Mouse (Mus musculus): ENCODE measurements around the gene Mex3a.

Gene Mex3a

DNA sequence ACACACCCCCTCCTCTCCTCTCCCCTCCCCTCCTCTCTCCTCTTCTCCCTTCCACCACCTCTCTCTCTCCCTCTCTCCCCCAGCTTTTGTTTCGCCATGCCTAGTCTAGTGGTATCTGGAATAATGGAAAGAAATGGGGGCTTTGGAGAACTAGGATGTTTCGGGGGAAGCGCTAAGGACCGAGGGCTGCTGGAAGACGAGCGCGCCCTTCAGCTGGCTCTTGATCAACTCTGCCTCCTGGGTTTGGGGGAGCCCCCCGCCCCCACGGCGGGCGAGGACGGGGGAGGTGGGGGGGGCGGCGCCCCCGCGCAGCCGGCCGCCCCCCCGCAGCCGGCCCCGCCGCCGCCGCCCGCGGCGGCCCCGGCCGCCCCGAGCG, at the start of gene Mex3a:
Gene Mex3a, plus strand, starts transcription at position 97 of the 376 bp plus-strand sequence.
- no peak for DNase-seq (ENCODE audit: low spot score in 2 of 2)

GRCm38 (mm10) chr3:88483141-88483540, 49.1 kb upstream of the Mex3a start:
- DNase-seq (ENCODE audit: low spot score in 2 of 2): no peak

- DNase-seq (ENCODE audit: low spot score in 2 of 2): peak; percentile 64 to 68
Observed at GRCm38 (mm10) chr3:88483621-88484020, 48.6 kb upstream of the Mex3a start.

DNA sequence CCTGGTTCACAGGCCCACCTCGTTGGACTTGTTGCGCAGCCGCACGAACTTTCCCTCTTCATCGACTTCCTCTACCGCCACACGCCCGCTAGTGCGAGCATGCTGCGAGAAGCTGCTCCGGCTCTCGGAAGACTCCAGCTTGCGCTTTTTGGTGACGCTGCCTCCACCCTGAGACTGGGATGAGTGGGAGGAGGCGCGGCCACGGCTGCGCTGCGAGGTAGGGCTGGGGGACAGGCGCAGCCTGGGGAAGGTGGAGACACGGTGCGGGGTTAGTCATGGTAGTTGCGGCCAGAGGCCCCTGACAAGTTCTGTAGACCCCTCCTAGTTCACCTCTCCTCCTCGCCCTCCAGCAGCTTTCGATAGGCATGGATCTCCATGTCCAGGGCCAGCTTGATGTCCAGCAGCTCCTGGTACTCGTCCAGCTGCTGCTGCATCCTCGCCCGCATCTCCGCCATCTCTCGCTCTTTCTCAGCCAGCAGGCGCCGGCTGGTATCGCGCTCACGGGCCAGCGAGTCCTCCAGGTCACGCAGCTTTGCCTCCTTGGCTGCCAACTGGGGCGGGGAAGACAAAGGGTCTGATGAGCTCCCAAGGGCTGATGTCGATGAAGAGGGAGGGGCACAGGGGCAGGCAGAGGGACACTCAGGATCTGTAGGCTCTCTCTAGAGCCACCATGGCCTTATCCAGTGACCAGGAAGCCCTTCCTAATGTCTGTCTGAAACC, 47.4 kb upstream of the Mex3a start:
- no peak for DNase-seq (ENCODE audit: low spot score in 2 of 2)

DNA sequence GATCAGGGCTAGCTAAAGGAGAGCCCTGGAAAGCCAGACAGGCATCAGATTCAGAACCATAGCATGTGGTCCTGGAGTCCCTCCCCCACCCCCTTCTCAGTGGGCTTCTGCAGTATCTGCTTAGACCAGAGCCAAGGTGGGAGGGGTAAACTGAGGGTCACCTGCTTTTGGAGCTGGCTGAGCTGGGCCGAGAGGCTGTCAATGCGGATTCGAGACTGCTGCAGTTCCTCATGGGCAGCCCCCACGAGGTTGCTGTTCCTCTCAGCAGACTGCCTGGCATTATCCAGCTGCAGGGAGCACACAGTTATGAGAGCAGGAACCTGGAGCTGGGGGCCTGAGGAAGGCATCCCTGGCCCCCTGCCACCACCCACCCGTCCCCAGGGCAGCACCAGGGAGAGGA, 46.2 kb upstream of the Mex3a start:
- DNase-seq (ENCODE audit: low spot score in 2 of 2): no peak

DNA sequence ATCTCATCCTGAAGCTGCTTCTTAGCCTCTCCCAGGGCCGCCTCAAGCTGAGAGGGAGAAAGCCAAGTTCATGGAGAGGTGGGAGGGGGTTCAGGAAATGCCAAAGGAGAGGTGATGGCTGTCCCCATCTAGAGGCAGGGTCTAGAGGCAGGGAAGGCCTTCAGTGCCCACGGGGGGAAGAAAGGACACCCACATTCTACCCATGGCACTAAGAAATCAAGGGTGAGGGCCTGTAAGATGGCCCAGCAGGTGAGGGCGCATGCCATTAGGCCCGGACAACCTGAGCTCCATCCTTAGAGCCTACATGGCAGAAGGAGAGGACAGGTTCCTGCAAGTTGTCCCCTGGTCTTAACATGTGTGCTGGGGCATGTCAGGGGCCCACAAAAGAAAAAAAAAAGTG, 45.3 kb upstream of the Mex3a start:
- no peak for DNase-seq (ENCODE audit: low spot score in 2 of 2)

GRCm38 (mm10) chr3:88487396-88487795, 44.8 kb upstream of the Mex3a start:
- DNase-seq (ENCODE audit: low spot score in 2 of 2): no peak

DNA sequence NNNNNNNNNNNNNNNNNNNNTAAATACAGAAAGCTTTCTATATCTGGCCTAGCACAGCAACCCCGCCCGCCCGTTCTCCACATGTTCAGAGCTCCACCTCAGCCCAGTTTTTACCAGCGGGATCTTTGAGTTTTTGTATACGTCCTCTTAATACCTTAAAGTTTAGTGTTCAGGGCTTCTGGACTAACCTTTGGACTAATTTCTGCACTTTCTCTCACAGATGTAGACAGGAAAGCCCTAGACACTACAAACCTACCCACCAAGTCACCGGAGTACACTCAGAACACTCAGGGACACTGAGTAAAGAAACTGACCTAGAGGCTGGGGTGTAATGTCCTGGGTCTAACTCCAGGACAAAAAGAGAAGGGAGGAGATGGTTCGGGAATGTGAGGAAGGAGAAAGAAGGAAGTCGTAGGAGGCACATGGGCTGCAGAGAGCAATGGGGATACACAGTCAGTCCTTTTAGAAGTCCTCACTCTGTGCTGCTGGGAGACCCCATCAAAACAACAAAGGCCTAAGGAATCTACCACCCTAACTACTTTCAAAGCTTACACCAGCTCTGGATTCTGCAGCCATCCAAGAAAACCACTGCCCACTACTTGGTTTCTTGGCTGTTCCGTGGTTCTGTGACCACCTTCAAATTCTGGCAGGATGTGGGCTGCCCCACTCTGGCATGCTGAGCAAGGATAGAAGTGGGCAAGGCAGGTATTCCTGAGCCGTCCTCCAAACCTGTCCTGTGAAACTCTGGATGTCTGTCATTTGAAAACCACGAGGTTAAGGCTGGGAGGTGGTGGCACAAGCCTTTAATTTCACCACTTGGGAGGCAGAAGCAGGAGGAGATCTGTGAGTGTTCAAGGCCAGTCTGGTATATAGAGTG, 38.3 kb upstream of the Mex3a start:
- no peak for DNase-seq (ENCODE audit: low spot score in 2 of 2)

DNA sequence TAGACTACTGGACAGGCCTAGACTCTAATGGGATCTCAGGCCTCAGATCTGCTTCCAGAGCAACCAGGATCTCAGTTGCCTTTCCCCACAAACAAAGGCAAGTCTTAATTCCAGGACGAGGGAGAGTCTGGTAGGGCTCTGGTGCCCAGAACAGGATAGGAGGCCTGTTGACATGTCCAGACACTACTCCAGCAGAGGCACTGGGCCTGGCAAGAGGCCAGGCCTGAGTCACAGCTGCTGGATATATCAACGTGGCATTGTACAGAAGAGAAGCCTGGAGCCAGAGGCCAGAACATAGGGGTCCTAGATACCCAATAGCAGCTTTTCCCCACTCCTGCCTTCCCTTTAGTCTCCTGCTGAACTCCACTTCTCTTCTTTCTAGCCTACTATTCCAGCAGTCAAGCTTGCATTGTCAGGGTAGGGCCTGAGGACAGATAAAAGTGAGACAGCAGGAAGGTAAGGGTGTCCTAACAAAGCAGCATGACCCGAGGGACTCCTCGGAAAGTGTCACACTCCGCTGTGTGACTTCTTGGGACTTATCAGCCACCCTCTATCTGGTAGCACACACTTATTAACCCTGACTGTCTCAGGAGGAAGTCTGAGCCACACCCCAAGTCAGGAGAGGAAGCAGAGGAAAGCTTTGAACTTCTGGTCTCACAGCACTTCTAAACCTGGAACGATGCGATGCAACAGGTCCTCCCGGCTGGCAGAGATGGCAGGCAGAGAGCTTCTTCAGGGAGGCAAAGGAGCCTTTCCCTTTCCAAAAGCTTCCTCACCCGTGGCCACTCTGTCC, 37.2 kb upstream of the Mex3a start:
- DNase-seq (ENCODE audit: low spot score in 2 of 2): peak; percentile 64 to 81

- DNase-seq (ENCODE audit: low spot score in 2 of 2): no peak
Observed at GRCm38 (mm10) chr3:88495741-88496415, 36.3 kb upstream of the Mex3a start.

DNA sequence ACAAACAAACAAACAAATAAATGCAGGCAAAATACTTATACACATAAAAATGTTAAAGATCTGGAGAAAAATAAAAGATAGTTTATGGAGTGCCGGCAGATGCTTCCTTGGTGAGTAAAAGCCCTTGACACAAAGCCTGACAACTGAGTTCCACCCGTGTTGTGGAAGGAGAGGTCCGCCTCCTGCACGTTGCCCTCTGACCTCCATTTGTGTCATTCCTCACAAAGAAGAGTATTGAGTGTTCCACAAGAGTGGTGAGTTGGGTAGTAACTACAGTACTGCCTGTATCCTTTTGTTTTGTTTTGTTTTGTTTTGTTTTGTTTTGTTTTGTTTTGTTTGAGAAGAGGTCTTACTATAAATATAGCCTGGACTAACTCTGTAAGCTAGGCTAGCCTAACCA, 32.6 kb upstream of the Mex3a start:
- DNase-seq (ENCODE audit: low spot score in 2 of 2): no peak

- DNase-seq (ENCODE audit: low spot score in 2 of 2): no peak
Observed at GRCm38 (mm10) chr3:88500087-88500486, 32.1 kb upstream of the Mex3a start.

- no peak for DNase-seq (ENCODE audit: low spot score in 2 of 2)
Observed at GRCm38 (mm10) chr3:88500655-88501365, 31.4 kb upstream of the Mex3a start.

DNA sequence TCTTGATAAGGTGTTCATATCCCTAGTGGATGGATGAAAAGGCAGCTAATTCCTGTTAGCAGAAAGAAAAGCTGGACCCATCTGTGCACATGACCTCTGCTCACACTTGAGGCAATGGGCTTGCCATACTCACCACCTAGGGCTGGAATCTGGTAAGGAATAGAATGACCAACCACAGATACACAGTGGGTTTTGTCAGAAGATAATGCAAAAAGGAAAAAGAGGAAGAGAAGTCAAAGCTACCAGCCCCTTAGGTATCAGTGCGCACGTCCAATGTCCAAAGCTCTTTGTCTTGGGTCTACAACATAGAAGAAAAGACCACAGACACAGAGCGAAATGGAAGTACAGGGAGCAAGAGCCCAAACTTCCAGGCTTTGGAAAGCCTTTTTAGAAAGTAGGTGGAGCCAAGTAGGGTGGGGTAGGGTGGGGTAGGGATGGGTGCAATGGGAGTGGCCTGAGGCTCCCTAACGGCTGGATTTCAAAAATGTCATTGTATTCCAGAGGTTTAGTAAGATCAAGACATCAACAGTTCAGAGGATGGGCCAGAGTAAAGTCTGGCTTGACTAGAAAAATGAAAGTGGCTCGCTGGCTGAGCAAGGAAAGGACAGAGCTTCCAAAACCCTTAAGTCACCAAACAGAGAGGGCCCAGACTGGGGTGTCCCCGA, 30.7 kb upstream of the Mex3a start:
- DNase-seq (ENCODE audit: low spot score in 2 of 2): no peak

DNA sequence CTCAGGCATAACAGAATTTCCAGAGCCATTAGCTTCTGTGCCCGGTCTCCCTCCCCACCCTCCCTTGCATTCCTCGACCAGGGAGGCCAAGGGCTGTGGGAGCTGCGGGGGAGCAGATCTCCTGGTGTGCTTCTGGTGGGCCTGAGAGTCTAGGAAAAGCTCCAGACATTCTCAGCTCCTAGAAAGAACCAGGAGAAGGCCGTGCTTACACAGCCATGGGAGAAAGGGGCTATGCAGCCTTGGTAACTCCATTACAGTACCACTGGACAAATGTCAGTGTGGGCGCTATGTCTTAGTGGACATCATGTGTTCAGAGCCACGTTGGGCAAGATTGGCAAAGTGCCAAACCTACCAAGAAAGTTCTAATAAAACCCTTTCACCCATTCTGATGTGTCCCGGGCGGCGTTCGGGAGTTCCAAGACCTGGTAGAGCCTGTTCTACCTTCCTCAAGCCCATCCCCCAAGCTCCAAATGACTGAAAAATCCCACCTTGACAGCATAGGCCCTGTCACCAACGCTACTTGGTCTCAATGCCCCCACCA, 30.1 kb upstream of the Mex3a start:
- DNase-seq (ENCODE audit: low spot score in 2 of 2): peak in 1 of 2 experiments; percentile 71

DNA sequence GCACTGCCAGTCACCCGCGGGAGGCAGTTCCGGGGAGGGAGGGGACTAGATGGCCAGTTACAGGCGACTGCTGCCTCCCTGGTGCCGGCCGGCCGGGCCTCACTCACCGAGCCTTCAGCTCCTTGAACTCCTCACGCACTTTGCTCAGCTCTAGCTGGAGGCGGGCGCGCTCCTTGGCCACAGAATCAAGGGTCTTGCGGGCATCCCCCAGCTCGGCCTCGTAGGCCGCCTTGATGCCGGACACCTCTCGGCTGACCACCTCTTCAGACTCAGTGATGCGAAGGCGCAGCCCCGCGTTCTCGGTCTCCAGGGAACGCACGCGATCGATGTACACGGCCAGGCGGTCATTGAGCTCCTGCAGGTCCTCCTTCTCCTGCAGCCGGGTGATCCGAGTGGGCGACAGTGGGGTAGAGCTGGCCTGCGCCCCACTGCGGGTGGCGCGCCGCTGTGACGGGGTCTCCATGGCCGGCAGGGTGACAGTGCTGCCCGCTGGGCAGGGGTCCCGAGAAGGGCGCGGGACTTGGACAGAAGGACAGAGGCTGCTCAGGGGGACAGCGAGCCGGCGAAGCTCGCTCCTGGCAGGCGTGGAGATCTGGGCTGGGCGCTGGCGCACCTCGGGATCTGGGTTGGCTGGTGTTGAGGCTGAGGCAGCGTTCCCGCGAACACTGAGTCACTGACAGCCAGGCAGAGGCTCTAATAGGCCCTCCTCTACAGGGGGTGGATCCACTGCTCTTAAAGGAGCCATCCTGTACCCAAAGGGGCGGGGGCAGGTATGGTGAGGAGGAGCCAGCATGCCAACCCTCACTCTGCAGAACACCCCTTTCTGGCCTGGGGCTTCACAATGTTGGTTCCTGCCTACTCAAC, 29.3 kb upstream of the Mex3a start:
- DNase-seq (ENCODE audit: low spot score in 2 of 2): peak; percentile 87 to 94

- DNase-seq (ENCODE audit: low spot score in 2 of 2): peak in 1 of 2 experiments; percentile 76
Observed at GRCm38 (mm10) chr3:88503505-88503863, 28.7 kb upstream of the Mex3a start.

- DNase-seq (ENCODE audit: low spot score in 2 of 2): no peak
Observed at GRCm38 (mm10) chr3:88503881-88504746, 28.1 kb upstream of the Mex3a start.

Data from urinary bladder, postnatal 36 days (tissue).